Mouse (Mus musculus): ENCODE measurements around the gene Gm45717.
A peak's percentile ranks its signal among the peaks of the same experiment; 100 is the strongest.

Gm45717 gene

GRCm38 (mm10) chr7:140907697-140908096 is 48.0 kb downstream of the Gm45717 start:
- DNase-seq (ENCODE audit: low read depth in 1 of 2, low spot score in 2 of 2): no peak

- DNase-seq (ENCODE audit: low read depth in 1 of 2, low spot score in 2 of 2): no peak
Observed at GRCm38 (mm10) chr7:140907131-140907530, 48.6 kb downstream of the Gm45717 start.

GRCm38 (mm10) chr7:140905642-140906081 is 50.1 kb downstream of the Gm45717 start:
- DNase-seq (ENCODE audit: low read depth in 1 of 2, low spot score in 2 of 2): no peak

DNA sequence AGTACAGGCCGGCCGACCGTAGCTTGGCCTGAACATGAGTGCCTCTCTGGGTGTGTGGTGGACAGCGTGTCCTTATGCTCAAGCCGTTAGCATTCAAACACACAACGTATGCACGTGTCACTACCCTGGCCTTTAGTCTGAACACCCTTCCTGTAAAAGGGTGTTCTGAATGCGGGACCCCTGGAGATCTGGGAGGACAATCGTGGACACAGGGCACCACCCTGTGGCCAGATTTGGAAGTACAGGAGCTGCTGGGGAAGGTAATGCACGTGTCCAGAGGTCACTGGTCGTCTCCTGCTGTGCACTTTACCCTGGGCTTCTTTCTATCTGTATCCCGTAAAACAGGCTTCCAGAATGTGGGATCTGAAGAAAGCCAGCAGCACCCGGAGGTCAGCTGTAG is 52.5 kb downstream of the Gm45717 start:
- DNase-seq (ENCODE audit: low read depth in 1 of 2, low spot score in 2 of 2): peak in 1 of 2 experiments; percentile 37

DNA sequence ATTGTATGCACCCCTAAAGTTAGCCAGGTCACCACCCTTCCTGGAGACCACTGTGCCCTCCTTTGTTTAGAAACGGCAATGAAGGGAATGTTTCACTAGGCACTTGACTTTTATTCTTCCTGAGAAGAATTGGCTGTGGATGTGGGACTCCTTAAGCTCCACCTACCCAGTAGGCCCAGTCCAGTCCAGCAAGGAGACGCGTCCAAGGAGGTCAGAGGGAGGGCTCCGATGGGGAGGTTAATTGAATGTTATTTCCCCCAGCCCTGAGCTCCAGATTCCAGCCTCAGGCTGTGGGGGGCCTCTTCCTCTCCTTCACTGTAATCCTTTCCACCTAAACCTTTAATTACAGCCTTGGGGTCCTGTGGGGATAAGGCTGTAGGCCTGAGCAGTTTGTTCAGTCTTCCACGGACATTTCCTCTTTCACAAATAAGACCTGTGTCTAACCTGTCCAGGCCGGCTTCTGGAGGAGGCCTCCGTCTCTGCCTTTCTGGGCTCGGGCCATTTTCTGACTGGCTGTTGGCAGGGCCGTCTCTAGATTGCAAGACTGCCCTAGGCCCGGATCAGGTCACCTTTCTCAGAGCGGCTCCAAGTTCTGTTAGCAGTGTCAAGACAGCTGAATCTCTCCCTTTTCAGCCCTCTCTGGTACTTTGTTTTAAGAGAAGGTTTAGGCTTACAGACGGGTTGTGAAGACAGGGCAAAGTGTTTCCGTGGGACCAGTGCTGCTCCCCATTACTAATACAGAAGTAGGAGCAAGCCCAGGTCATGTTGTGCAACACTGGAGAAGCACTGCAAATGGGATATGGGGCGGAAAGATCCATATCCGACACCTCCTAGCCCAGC is 53.5 kb downstream of the Gm45717 start:
- no peak for DNase-seq (ENCODE audit: low read depth in 1 of 2, low spot score in 2 of 2)

DNA sequence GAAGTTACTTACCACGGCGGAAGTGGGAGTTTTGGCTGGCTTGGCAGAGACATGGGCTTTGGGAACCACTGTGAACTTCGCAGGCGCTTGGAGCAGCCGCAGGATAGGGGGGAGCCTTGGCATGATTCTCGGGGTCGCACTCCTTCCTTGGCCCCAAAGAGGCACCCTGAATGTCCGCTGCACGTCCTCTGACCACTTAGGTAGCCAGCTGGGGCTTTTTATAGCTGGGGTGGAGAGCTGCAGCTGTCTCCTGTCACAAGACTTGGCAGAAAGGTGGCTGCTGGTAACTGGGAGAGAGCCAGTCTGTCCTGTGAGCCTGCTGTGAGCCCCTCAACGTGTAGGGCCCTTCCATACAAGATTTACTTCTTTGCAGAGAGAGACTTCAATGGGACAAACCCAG is 55.5 kb downstream of the Gm45717 start, which contains the start of gene Cox8b:
TSS of gene Cox8b (minus strand) at position 227 of the 400 bp plus-strand sequence.
- DNase-seq (ENCODE audit: low read depth in 1 of 2, low spot score in 2 of 2): no peak

Data from monocyte, adult 2 months (primary cell).